Mouse (Mus musculus): ENCODE data around the gene Arv1. TPM values are rescaled to one million over a fixed set of nuclear protein-coding genes. Genes with fewer than 3 reads are reported as not detected.

The Arv1 gene
- polyA plus RNA-seq (2014; fragmentation: Illumina TruSeq; extraction: RNeasy Lipid Tissue Mini Kit (QIAGEN cat#74804); ENCODE audit: low read depth, low replicate concordance) = 8.5 TPM

DNA sequence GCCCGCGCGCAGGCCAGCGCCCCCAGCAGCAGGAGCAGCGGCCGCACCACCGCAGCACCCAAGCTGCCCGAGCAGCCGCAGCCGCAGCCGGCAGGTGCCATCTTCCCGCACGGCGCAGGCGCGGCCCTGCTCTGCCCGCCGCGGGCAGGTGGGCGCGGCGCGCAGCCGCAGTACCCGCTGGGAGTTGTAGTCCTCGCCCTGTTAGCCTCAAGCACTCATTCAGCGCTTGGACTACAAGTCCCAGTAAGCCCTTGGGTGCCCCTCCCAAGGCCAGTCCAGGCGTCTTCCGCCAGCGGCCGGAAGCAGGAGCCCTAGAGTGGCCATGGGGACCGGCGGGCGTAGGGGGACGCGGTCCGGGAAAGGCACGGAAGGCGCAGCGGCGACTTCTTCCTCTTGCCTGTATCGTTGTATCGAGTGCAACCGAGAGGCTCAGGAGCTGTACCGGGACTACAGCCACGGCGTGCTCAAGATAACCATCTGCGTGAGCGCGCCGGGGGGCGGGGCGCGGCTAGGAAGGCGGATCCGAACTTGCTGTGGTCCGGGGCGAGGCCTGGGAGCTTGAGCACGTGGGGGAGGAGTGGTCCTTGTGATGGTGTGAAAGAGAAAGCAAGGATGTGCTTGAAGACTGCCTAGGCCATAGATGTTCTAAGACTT is at the start of gene Arv1, which contains the start of gene Ttc13:
Arv1 (plus strand) TSS at position 278 of the 654 bp plus-strand sequence.
Ttc13 (minus strand) TSS at position 122 of the 654 bp plus-strand sequence.

DNA sequence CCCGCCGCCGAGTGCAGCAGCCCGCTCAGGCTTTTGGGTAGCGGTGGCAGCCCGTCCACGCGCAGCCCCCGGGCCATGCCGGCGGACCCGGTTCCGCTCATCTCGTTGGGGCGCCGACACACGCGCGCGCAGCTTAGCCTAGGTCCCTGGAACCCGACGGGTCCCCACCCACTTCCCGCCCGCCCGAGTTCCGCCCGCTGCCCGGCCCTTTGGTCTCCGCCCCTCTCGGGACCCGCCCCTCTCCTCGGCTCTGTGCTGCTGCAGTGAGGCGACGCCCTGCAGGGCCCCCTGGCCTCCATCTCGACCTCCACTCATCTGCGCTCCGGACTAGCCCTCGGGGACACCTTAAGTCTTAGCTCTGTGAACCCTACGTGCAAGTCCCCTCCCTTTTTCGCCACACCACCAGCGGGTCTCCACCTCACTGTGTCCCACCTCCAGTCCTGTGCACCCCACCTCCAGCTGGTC is 29.8 kb downstream of the Arv1 start, which contains the start of gene Fam89a:
Fam89a (minus strand) TSS at position 124 of the 465 bp plus-strand sequence.

Other genes with a start within 250 kb of the Arv1 start
- gene Cog2, start 201.4 kb upstream of the Arv1 start, polyA plus RNA-seq (2014; fragmentation: Illumina TruSeq; extraction: RNeasy Lipid Tissue Mini Kit (QIAGEN cat#74804); ENCODE audit: low read depth, low replicate concordance) = 17.8 TPM
- 5.2 TPM for gene Agt, start 152.4 kb upstream of the Arv1 start, polyA plus RNA-seq (2014; fragmentation: Illumina TruSeq; extraction: RNeasy Lipid Tissue Mini Kit (QIAGEN cat#74804); ENCODE audit: low read depth, low replicate concordance)
- gene Capn9, start 146.0 kb upstream of the Arv1 start, polyA plus RNA-seq (2014; fragmentation: Illumina TruSeq; extraction: RNeasy Lipid Tissue Mini Kit (QIAGEN cat#74804); ENCODE audit: low read depth, low replicate concordance) = not detected
- gene 2310022B05Rik, start 58.8 kb upstream of the Arv1 start, polyA plus RNA-seq (2014; fragmentation: Illumina TruSeq; extraction: RNeasy Lipid Tissue Mini Kit (QIAGEN cat#74804); ENCODE audit: low read depth, low replicate concordance) = 46.7 TPM
- 16.0 TPM for gene Ttc13, start 156 bp upstream of the Arv1 start, polyA plus RNA-seq (2014; fragmentation: Illumina TruSeq; extraction: RNeasy Lipid Tissue Mini Kit (QIAGEN cat#74804); ENCODE audit: low read depth, low replicate concordance)
- 1.9 TPM for gene Fam89a, start 29.7 kb downstream of the Arv1 start, polyA plus RNA-seq (2014; fragmentation: Illumina TruSeq; extraction: RNeasy Lipid Tissue Mini Kit (QIAGEN cat#74804); ENCODE audit: low read depth, low replicate concordance)
- 1.1 TPM for gene Trim67, start 71.0 kb downstream of the Arv1 start, polyA plus RNA-seq (2014; fragmentation: Illumina TruSeq; extraction: RNeasy Lipid Tissue Mini Kit (QIAGEN cat#74804); ENCODE audit: low read depth, low replicate concordance)
- gene Gnpat, start 140.9 kb downstream of the Arv1 start, polyA plus RNA-seq (2014; fragmentation: Illumina TruSeq; extraction: RNeasy Lipid Tissue Mini Kit (QIAGEN cat#74804); ENCODE audit: low read depth, low replicate concordance) = 230 TPM
- 72.8 TPM for gene 2810004N23Rik, start 141.0 kb downstream of the Arv1 start, polyA plus RNA-seq (2014; fragmentation: Illumina TruSeq; extraction: RNeasy Lipid Tissue Mini Kit (QIAGEN cat#74804); ENCODE audit: low read depth, low replicate concordance)
- 9.3 TPM for gene Exoc8, start 175.6 kb downstream of the Arv1 start, polyA plus RNA-seq (2014; fragmentation: Illumina TruSeq; extraction: RNeasy Lipid Tissue Mini Kit (QIAGEN cat#74804); ENCODE audit: low read depth, low replicate concordance)
- 13.0 TPM for gene Sprtn, start 175.7 kb downstream of the Arv1 start, polyA plus RNA-seq (2014; fragmentation: Illumina TruSeq; extraction: RNeasy Lipid Tissue Mini Kit (QIAGEN cat#74804); ENCODE audit: low read depth, low replicate concordance)
- gene Egln1, start 227.2 kb downstream of the Arv1 start, polyA plus RNA-seq (2014; fragmentation: Illumina TruSeq; extraction: RNeasy Lipid Tissue Mini Kit (QIAGEN cat#74804); ENCODE audit: low read depth, low replicate concordance) = 268 TPM

All from heart, adult 10 weeks (tissue).